Mouse (Mus musculus) cerebellum, adult 9-10 months (tissue): ENCODE measurements around the gene Ostf1.
"Not testable (repeated sequence)": the region's sequence is repeated elsewhere in the genome, so short reads cannot be mapped to it uniquely, and the experiment has no call there.

ENCODE experiments used
- DNase-seq: peaks from one replicate; pipeline ENCODE4 v3.0.0; 2022

Ostf1 gene

GRCm38 (mm10) chr19:18597772-18598171 lies 33.9 kb downstream of the Ostf1 start:
- no peak for DNase-seq

DNA sequence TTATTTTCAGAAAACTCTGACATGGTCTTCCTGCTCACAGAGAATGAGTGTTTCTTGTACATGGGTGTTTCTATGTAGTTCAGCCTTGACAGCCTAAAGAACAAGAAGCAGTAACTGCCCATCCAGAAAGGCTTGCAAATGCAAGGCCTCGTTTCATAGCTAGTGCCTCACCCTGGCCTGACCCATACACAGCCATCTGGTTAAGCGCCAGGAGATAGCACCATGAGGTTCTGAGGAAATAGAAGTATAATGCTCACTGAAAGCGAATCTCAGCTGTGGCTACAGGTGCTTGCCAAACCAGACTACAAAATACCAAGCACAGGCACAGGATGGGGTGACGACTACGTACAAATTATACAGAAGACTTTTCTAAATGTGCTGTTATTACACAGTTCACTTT lies 34.7 kb downstream of the Ostf1 start:
- DNase-seq: no peak

- no peak for DNase-seq
Observed at GRCm38 (mm10) chr19:18593722-18594121, 37.9 kb downstream of the Ostf1 start.

- no peak for DNase-seq
Observed at GRCm38 (mm10) chr19:18592919-18593318, 38.7 kb downstream of the Ostf1 start.

DNA sequence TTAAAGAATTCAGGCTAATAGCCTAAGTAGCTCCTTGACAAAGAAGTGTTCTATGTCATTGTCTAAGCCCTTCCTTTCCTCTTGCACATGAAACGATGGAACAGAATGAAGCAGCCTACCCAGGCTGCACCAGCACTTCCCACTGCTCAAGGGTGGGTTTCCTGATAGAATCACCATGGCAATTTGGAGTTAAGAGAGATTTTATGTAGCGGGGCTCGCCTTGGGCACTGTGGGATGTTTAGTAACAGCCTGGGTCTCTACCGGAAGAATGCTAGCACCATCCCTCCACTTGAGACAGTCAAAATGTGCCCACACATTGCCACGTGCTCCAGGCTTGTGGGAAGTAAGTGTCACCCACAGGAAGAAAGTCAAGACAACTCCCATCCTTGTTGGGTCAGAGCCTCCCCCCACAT lies 40.7 kb downstream of the Ostf1 start:
- no peak for DNase-seq

DNA sequence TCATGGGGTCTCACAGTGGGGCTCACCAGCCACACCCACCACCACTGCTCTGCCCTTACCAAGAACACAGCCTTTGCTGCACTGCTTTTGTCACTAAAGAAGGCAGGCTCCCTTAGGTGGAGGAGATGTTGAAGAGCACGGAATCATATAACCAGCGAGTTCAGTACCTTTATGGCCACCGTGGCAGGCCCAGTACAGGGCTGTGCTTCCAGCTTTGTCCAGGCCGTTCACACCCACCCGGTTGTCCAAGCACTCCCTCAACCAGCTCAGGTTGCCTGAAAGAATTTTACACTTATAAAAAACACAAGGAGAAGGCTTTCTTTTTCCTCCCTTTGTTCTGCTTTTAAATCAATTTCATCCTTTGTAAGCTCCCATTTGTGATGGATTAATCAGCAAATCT lies 41.4 kb downstream of the Ostf1 start:
- no peak for DNase-seq

DNA sequence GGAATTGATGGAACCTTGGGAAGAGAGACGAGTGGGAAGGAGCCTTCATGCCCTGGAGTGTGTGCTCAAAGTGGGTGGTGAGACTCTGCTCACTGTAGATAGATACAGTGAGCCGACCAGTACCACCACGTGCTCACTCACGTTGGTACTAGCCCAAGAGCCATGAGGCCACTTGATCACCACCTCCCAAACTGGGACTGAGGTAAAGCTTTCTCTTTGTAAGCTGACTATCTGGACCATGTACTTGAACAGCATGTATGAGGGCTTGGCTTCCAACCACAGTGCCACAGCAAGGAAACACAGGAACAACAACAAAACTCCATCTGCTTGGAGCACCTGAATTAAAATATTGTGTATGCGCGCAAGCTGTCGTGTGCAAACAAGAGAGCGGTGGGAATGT lies 42.3 kb downstream of the Ostf1 start:
- no peak for DNase-seq

DNA sequence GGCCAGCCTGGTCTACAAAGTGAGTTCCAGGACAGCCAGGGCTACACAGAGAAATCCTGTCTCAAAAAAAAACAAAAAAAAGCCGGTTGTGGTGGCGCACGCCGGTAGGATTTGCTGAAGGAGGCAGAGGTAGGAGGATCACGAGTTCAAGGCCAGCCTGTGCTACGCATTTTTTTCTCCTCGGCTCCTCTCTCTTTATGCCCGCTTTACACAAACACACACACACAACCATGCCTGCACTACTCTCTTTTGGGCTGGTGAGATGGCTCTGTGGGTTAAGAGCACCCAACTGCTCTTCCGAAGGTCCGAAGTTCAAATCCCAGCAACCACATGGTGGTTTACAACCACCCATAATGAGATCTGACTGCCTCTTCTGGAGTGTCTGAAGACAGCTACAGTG lies 42.8 kb downstream of the Ostf1 start:
- not testable (repeated sequence) for DNase-seq

DNA sequence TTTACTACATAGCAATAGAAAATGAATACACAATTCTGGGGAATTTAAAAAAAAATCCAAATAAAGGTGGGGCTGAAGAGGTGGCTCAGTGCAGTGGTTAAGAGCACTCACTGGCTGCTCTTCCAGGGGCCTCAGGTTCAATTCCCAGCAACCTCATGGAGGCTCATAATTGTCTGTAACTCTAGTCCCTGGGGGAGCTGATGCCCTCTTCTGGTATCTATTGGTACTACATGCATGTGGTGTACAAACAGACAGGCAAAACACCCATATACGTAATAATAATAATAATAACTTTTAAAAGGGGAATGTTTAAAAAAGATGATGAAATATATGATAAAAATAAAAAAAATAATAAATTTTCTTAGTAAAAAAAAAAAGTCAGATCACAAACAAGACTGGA lies 43.4 kb downstream of the Ostf1 start:
- no peak for DNase-seq

DNA sequence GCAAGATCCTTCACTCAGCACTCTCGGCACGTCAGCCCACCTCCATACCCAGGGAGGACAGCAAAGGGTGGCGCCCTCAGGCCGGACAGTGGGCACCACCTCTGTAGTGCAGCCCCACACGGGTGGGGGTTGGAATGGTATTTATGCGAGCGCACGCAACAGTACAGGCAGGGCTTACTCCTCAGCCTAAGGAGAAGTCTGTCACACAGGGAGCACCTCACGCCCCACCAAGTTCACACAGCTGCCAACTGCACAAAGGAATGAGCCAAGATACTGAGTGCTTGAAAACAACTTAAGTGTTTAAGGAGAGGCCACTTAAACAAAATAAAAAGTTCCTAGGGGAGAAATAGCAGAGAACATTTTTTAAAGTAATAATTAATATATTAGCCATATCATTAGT lies 44.5 kb downstream of the Ostf1 start:
- DNase-seq: no peak

DNA sequence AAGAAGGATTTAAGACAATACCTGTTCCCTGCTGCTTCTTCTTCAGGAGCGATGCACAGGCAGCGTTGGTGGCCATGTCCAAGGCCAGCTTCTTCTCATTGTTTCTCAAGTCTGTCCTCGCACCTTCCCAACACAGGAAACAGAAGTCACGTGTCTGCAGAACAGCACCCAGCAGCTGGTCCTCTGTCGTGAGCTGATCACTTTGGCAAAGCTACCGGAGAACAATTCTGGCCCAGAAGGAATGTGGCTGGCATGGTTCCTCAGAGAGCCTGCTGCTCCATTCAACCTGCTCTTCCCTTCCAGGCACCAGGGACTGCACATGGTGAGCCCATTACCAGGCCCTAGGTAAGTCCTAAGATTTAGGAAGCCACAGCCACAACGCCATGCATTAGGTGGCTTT lies 47.0 kb downstream of the Ostf1 start:
- DNase-seq: no peak

DNA sequence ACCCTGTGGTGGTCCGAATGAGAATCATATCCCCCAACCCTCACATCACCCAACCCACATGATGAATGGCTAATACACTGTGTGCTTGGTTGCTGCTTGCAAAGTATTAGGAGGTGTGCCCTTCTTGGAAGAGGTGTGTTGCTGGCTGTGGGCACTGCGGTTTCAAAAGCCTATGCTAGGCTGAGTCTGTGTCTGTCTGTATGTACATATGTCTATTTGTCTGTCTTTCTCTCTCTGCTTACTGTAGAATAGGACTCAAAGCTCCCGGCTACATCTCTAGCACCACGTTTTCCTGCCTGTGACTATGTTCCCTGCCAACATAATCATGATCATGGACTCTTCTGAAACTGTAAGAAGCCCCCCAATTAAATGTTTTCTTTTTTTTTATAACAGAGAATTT lies 47.9 kb downstream of the Ostf1 start:
- no peak for DNase-seq

DNA sequence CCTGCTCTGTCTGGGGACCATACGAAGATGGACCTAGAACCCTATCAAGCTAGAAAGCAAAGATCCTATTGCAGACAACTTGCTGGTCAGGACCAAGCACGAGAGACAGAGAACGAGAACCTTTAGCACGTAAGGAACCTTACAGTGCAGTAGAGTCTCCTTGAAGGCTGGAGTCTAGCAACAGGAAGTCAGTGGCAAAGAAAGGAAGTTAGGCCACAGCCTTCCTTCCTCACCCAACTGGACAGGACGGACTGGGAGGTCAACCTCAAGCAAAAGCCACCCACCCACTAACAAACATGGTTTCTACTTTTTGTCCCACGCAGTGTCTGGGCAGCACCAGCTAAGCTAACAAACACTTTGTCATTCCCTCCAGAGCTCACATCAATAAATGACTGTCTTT lies 48.7 kb downstream of the Ostf1 start:
- no peak for DNase-seq

DNA sequence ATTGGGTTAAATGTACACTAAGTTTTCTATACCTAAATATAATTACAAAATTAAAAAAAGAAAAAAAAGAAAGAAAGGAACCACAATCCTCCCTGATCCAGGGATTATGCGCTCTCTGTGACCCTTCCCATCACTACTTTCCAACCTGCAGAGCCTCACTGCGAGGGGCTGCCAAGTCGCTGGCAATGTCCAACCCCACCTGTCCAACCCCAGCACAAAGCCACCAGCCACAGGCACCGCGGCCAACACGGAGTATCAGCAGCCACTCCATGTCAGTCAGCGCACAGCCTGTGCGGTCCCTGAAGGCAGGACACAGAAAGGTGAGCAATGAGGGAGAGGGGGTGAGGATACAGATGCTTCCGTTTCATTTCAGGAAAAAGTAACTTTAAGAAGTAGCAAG lies 49.4 kb downstream of the Ostf1 start:
- no peak for DNase-seq

DNA sequence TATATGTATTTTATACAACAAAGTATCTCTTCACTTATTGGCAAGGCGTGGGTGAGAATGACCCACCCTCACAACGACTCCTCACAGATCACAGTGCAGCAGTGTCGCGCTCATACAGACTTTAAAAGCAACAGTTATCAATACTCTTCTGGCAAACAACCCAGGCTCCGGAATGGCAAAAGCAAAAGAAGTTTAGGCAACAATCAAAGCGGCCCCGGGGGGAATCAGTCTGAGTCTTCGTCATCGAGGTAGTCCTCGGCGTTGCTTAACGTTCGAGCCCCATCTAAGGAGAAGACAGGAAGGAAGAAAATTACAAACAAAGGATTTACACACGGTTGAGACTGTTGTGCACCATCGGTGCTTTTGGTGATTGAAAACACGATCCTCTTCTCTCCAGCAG lies 50.6 kb downstream of the Ostf1 start:
- no peak for DNase-seq

- no peak for DNase-seq
Observed at GRCm38 (mm10) chr19:18579012-18579358, 52.6 kb downstream of the Ostf1 start.

DNA sequence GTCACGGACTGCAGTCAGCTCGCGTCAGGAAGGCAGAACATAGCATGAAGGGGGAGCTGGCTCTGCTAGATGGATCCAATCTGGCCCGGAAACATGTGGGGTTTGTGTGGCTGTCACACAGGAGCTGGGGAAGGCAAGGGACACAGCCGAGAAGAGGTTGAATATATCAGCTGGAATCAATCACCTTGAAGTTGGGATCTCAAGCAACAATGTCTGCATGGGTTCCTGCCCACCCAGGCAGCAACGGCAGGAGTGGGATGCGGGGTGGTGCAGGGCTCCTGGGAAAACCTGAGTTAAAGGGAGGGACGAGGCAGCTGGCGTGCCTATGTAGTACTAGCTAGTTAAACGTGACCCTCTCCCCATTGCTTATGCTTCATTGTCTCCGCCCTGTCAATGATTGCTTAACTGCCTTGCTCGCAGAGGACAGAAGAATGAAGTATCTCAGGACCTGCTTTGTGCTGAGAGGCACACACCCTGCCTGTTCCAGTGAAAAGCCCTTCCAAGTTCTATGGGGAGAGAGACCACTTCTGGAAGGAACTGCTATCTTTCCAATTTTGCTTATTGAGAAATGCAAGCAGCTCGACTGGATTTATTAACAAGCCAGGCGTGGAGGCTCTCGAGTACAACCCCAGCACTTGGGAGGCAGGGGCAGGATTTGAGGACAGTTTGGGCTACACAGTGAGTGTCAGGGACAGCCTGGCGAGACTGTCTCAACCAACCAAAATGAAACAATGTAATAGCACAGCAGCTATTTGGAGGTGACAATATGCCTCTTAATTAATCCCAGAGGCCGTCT lies 53.2 kb downstream of the Ostf1 start:
- DNase-seq: no peak

GRCm38 (mm10) chr19:18577348-18577747 lies 54.3 kb downstream of the Ostf1 start:
- DNase-seq: no peak

GRCm38 (mm10) chr19:18575891-18576290 lies 55.7 kb downstream of the Ostf1 start:
- DNase-seq: no peak

GRCm38 (mm10) chr19:18573907-18574306 lies 57.7 kb downstream of the Ostf1 start:
- DNase-seq: no peak

DNA sequence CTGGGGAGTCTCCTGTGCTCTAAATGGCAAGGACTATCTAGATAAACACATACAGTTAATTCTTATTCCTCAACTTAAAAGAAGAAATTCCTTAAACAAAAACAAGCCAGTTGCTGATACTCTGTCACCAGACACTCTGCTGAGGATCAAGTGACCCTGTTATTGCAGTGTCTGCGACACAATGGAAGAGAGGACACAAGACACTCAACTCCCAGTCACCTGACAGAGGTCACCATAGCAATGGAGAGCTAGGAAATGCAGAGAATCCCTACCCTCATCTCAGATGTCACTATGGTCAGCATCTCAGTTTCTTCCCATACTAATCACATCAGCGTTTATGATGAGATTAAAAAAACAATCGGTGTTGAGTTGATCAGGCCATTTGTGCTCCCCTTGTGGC lies 58.2 kb downstream of the Ostf1 start:
- DNase-seq: no peak

DNA sequence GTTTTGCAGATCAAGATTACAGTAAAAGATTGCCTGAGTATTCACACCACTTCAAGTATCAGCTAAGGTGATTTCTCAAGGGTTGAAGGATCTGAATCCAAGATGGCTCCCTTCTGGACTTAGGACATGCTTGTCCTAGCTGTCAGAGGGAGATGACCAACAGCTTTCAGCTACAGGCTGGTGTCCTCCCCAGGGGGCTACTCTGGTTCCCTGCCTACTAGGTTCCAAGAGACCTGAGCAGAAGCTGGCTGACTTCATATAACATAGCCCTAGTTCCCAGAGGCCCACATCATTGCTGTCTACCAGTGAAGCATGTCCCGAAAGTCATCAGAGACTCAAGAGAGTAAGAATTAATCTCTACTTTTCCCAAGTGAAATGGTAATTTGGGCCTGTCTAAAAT lies 62.1 kb downstream of the Ostf1 start:
- DNase-seq: no peak

GRCm38 (mm10) chr19:18568828-18569430 lies 62.7 kb downstream of the Ostf1 start:
- no peak for DNase-seq

GRCm38 (mm10) chr19:18567936-18568827 lies 63.4 kb downstream of the Ostf1 start:
- no peak for DNase-seq
